Mouse (Mus musculus) forebrain, embryonic 10.5 days (tissue): ENCODE measurements around the gene Gm20538. TPM values are rescaled to one million over a fixed set of nuclear protein-coding genes. Genes with fewer than 3 reads are reported as not detected.
A peak's percentile ranks its signal among the peaks of the same experiment; 100 is the strongest.

Experiments used
- DNase-seq: peaks from one replicate; pipeline ENCODE4 v3.0.0-alpha.2; 2017; ENCODE audit warnings: low spot score; ENCODE audit errors: extremely low spot score
- H3K27ac ChIP-seq: fragments of 300-500 bp; sonication (generic); 2 replicates; pipeline ENCODE4 v1.5.1; 2016; ENCODE audit warnings: mild to moderate bottlenecking
- H3K27me3 ChIP-seq: fragments of 300-500 bp; sonication (generic); 2 replicates; pipeline ENCODE4 v1.6.1; 2016; ENCODE audit warnings: mild to moderate bottlenecking; ENCODE audit not compliant: poor library complexity, severe bottlenecking
- H3K36me3 ChIP-seq: fragments of 300-500 bp; sonication (generic); replicated peaks from 2 replicates; pipeline ENCODE4 v1.6.1; 2016; ENCODE audit warnings: mild to moderate bottlenecking, moderate library complexity
- H3K4me1 ChIP-seq: fragments of 300-500 bp; sonication (generic); 2 replicates; pipeline ENCODE4 v1.6.1; 2016
- H3K4me3 ChIP-seq: fragments of 300-500 bp; sonication (generic); 2 replicates; pipeline ENCODE4 v1.5.1; 2016; ENCODE audit warnings: mild to moderate bottlenecking, moderate library complexity
- H3K9me3 ChIP-seq: fragments of 300-500 bp; sonication (generic); 2 replicates; pipeline ENCODE4 v1.6.1; 2016; ENCODE audit warnings: mild to moderate bottlenecking, moderate library complexity
- WGBS: fragments of 180-500 bp; shearing (Covaris S2); methylation state at CpG from one replicate; pipeline ENCODE4 v1.1.7; 2016; 5-methylcytosine and 5-hydroxymethylcytosine counted together
- polyA plus RNA-seq: library from polyadenylated mRNA; unstranded; fragments of >200 nt; fragmentation: Nextera tagmentation; extraction: Ambion mirVana; gene quantifications from 2 replicates; pipeline ENCODE4 v1.2.1, GENCODE M21; 2016

Gene Gm20538
- polyA plus RNA-seq, 1 experiment from 2014 or later, result not detected

DNA sequence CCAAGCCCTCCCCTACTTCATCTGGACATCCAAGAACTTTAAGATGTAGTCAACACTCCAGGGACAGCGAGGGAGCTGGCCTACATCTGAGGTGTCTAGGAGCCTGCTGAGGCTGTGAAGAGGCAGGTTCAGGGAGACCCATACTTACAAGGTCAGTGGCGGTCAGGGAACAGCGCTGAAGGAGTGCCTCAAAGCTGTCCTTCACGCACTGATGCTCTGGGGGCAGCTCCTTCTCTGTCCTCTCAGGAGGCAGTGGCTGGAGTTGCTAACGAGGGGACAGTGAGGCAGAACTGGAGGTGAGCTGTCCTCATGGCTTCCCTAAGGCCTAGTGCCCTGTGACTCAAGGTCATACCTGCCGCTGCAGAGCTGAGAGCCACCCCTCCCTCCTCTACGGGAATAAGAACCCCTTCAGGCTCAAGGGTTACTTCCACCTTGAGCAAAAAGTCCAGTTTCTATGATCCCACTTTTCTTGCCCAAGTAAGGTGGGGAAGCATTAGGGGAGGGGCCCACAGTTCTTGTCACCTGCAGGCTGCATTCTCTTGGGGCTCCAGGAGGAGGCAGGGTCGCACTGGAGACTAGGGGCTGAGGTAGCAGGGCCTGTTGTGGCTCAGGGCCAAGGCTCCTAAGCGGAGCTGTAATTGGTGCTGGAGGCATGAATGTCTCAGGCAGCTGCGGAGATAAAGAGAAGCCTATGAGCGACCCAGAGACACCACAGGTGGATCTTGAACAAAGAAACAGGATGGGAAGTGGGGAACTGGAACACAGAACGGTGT, 34.4 kb downstream of the Gm20538 start:
- no peak for DNase-seq
- H3K9me3 ChIP-seq, result no peaks in the 10 kb centered on the region
- peak overlapping the region; percentile 73 for H3K27ac ChIP-seq
- H3K4me1 ChIP-seq, result peaks cover 68% of the 10 kb centered on the region
- no peak overlapping the region for H3K4me3 ChIP-seq
- no peaks in the 10 kb centered on the region for H3K36me3 ChIP-seq
- 44% methylated on average over 12 of the region's 12 CpGs for WGBS
- H3K27me3 ChIP-seq, result peaks cover 99% of the 10 kb centered on the region

DNA sequence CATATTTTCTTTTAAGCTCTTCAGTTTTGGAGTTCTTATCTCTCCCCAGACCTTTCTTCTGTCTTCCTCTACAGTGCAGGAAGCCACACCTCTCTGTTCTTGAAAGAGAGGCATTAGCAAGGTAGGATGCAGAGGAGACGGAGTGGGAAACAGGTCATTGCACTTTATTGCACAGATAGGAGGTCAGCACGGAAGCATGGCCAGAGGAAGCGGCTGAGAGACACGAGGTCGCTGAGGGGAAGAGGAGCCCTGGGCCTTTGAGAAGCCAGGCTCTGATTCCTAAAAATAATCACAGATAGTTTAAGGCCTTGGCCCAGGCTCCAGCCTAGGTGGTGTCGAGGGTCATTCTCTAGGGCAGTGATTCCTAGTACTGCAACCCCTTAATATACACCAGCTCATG, 36.9 kb downstream of the Gm20538 start:
- Histone ChIP-seq H3K27me3 (peaks cover 100% of the 10 kb centered on the region), H3K9me3 (no peaks in the 10 kb centered on the region), H3K36me3 (peaks cover 10% of the 10 kb centered on the region), H3K4me3 (no peak overlapping the region), H3K4me1 (peaks cover 93% of the 10 kb centered on the region), H3K27ac (peak overlapping the region; percentile 79)
- WGBS, result 24% methylated on average over 6 of the region's 6 CpGs
- DNase-seq, result no peak

DNA sequence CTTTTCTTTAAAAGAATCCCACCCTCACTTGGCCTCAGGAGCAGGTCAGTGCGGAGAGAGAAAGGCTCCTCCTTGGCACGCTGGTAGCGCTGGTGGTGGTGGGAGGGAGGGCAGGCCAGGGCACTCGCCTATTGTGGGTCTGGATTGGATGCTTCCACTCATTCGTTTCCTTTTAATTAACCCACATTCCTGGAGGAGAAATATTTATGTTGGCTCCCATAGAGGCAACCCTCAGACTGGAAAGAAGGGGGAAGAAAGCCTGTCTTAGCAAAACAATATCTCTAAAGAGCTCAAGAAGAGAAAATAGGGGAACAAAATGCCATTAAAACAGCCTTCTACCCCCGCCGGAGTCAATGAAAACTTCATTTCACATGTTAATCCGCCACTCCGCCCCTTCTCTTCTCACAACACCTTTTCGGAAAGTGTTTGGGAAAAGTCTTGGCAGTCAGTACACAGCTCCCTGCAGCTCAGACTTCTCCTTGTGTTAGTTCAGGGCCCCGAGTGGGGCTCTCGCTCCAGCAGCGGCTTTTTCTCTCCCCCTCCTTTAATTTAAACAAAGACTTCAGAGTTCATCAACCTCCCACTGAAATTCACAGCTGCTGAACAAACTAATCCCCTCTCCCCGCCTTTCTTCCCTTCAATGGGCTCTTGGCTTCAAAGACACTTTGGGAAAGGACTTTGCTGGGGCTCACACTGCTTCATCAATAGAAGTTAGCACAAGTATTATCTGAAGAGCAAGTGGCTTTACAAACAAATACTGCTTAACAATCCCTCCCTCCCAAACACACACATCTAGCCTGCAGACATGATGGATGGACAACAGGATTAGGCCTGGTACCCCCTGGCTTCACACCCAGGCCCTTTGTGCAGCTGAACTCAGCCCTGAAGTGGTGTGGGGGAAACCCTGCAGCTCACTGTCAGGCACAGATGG, 37.8 kb downstream of the Gm20538 start:
- Histone ChIP-seq H3K4me3 (peak overlapping the region; percentile 63), H3K36me3 (peaks cover 10% of the 10 kb centered on the region), H3K4me1 (peaks cover 98% of the 10 kb centered on the region), H3K27me3 (peaks cover 100% of the 10 kb centered on the region), H3K9me3 (no peaks in the 10 kb centered on the region), H3K27ac (peak overlapping the region; percentile 88)
- WGBS, result 2% methylated on average over 14 of the region's 14 CpGs
- peak; percentile 86 for DNase-seq

DNA sequence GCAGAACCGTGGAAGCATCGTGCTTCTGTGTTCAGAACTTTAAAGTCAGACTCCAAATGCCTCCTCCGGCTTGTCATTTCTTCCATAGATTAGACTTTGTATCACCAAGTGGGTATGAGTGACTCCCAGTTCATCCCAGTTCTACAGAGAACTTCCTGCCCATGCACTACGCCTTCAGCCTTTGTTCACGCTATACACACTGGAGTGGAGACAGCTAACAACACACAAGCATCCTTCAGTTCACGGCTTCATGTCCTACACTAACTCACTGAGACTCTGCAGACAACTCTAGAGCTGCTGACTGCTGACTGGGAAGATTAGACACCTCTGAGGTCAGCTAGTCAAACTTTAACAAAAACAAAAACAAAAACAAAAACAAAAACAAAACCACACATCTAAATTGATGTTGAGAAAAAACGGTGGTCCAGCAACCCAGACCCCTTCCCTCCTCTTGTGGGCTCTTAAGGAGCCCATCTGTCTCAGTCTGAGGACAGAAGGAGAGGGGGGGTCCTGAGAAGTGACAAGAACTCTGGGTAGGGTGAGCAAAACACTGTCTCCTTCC, 38.6 kb downstream of the Gm20538 start:
- H3K27ac ChIP-seq, result peak overlapping the region; percentile 88
- peaks cover 100% of the 10 kb centered on the region for H3K27me3 ChIP-seq
- peaks cover 100% of the 10 kb centered on the region for H3K4me1 ChIP-seq
- no peaks in the 10 kb centered on the region for H3K9me3 ChIP-seq
- WGBS, result 10% methylated on average over 7 of the region's 7 CpGs
- peaks cover 10% of the 10 kb centered on the region for H3K36me3 ChIP-seq
- no peak for DNase-seq
- peak overlapping the region; percentile 63 for H3K4me3 ChIP-seq

DNA sequence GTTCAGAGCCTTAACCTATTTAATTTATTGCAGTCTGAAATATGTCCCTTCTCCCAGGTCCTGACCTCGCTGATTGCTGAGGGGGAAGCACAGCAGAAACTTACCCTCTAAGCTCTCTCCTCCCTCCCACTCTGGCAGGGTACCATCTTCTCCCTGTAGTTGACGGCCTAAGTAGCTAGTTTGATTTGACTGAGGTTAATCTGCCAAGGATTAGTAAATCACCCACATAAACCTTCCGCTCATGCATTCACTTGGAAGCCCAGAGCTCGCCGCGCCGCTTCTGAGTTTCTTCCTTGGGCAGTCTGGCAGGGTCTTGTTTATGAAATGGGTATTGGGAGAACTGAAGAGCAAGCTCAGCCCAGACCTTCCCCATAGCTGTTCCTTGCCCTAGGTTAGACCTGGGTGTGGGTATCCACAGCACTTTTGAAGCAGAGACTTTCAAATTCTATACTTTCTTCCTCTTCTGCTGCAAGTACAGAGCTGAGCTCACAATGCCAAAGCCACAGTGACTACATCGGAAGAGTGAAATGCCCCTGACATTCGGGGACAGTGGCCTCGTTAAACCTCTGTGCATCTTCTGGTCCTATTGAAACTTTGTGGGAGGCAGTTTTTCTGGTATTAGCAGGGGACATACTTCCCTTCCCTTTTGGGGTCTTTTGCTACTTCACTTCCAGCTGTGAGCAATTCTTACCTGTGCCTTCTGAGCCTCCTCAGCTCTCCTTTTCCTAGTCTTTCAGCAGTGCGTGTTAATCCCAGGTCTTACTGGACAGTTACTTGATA, 39.4 kb downstream of the Gm20538 start:
- WGBS, result 3% methylated on average over 11 of the region's 11 CpGs
- peaks cover 100% of the 10 kb centered on the region for H3K27me3 ChIP-seq
- peak overlapping the region; percentile 63 for H3K4me3 ChIP-seq
- H3K4me1 ChIP-seq, result peaks cover 97% of the 10 kb centered on the region
- peak overlapping the region; percentile 88 for H3K27ac ChIP-seq
- H3K36me3 ChIP-seq, result peaks cover 10% of the 10 kb centered on the region
- no peak for DNase-seq
- H3K9me3 ChIP-seq, result no peaks in the 10 kb centered on the region

DNA sequence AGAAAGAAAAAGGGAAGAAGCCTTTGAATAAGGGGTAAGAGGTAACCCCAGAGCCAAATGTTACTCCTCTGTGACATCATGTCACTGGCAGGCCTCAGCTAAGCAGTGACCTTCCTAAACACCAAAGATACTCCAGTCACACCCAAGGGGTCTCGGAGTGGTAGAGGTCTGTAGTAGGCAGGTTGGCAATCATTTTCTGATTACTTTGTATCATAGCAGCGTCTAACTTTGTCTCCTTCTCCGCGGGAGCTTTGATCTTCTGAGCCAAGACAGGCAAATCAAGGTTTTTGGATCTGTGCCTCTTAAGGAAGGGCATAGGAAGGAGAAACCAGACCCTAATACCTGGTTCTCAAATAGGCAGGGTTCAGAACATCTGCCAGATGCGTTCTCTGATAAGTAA, 40.0 kb downstream of the Gm20538 start:
- no peak for DNase-seq
- Histone ChIP-seq H3K27ac (peak overlapping the region; percentile 88), H3K4me3 (peak overlapping the region; percentile 63), H3K9me3 (no peaks in the 10 kb centered on the region), H3K4me1 (peaks cover 90% of the 10 kb centered on the region), H3K36me3 (peaks cover 10% of the 10 kb centered on the region), H3K27me3 (peaks cover 100% of the 10 kb centered on the region)
- 16% methylated on average over 5 of the region's 5 CpGs for WGBS

DNA sequence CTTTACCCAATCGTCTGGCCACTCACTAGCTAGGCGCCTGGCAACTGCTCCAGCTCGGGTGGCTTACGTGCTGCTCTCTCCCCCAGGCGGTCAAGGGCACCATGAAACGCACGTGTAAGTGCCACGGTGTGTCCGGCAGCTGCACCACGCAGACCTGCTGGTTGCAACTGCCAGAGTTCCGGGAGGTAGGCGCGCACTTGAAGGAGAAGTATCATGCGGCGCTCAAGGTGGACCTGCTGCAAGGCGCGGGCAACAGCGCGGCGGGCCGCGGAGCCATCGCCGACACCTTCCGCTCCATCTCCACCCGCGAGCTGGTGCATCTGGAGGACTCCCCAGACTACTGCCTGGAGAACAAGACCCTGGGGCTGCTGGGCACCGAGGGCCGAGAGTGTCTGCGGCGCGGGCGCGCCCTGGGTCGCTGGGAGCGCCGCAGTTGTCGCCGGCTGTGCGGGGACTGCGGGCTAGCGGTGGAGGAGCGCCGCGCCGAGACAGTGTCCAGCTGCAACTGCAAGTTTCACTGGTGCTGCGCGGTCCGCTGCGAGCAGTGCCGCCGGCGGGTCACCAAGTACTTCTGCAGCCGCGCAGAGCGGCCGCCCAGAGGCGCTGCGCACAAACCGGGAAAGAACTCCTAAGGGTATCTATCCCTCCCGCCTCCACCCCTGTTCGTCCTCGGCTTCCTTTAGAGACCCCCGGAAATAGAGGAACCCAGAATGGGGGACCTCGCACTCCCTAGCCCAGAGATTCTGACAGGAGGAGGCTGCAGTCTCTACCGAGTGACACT, 41.0 kb downstream of the Gm20538 start:
- H3K9me3 ChIP-seq, result no peaks in the 10 kb centered on the region
- peak overlapping the region; percentile 63 for H3K4me3 ChIP-seq
- WGBS, result under 1% methylated on average over 66 of the region's 66 CpGs
- peaks cover 10% of the 10 kb centered on the region for H3K36me3 ChIP-seq
- peak overlapping the region; percentile 88 for H3K27ac ChIP-seq
- peaks cover 100% of the 10 kb centered on the region for H3K27me3 ChIP-seq
- no peak for DNase-seq
- peaks cover 80% of the 10 kb centered on the region for H3K4me1 ChIP-seq

DNA sequence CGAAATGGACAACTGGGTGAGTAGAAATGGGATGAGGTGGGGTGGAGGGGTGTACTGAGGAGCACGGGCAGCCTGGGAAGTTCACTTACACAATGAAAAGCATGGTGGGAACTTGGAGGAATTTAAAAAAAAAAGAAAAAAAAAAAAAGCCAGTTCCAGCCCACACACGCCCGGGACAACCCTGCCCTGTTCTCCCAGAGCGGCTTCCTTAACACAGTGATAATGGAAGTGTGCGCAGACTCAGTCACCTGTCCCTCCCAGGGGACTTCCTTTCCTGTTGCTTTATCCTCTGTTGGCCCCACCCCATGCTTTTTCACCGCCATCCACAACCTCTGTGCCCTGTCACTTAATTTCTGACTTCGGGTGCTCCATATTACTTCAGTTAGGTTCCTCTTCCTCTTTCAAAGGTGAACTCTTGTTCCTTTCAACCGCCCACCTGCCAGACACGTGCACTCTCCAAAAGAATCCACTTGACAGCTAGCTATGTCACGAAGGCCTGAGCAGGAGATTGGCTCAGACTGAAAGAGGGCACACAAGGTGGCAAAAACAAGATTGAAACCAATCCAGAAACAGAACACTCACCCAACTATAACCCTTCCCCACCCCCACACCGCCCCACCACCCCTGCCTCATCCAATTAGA, 42.0 kb downstream of the Gm20538 start:
- no peaks in the 10 kb centered on the region for H3K9me3 ChIP-seq
- peaks cover 77% of the 10 kb centered on the region for H3K4me1 ChIP-seq
- peaks cover 100% of the 10 kb centered on the region for H3K27me3 ChIP-seq
- 7% methylated on average over 12 of the region's 12 CpGs for WGBS
- DNase-seq, result no peak
- H3K27ac ChIP-seq, result peak overlapping the region; percentile 88
- peak overlapping the region; percentile 63 for H3K4me3 ChIP-seq
- H3K36me3 ChIP-seq, result peaks cover 10% of the 10 kb centered on the region

DNA sequence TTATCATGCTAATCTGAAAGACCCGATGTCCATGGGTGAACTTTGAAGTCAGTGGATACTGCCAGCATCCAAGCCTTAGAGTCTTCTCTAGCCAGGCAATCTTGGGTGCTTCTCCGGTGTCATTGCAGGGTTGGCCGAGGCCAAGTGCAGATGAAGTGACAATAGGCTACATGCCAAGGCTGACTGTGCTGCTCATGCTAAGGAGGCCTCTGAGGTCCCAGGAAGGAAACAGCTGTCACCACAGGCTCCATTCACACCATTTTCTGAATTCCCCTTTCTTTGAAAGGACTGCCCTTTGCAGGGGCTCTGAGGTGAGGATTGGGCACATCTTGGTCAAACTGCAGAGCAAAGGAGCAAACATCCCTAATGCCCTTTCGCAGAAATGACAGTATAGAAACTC, 49.9 kb downstream of the Gm20538 start:
- DNase-seq, result no peak
- no peak overlapping the region for H3K27ac ChIP-seq
- H3K36me3 ChIP-seq, result peaks cover 22% of the 10 kb centered on the region
- H3K27me3 ChIP-seq, result peaks cover 100% of the 10 kb centered on the region
- no peak overlapping the region for H3K4me3 ChIP-seq
- WGBS, result 86% methylated on average over 4 of the region's 4 CpGs
- H3K9me3 ChIP-seq, result no peaks in the 10 kb centered on the region
- H3K4me1 ChIP-seq, result peaks cover 65% of the 10 kb centered on the region

DNA sequence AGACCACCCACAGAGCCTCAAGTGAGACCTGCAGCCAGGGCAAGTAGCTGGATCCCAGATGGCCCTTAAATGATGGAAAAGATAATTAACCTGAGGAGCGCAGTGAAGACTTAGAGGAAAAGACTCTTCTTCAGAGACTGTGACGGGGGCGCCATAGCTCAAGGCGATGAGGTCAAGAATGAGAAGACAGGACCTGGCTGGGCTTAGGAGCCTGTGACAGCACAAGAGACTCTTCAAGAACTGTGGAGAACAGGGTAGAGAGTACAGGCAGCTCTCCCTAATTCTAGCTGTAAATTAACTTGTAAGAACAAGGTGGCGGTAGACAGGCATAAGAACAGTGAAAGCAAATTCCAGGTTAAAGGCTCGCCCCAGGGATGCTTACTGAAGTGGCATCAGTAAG, 50.7 kb downstream of the Gm20538 start:
- H3K36me3 ChIP-seq, result peaks cover 22% of the 10 kb centered on the region
- 83% methylated on average over 6 of the region's 6 CpGs for WGBS
- H3K4me1 ChIP-seq, result peaks cover 73% of the 10 kb centered on the region
- DNase-seq, result no peak
- no peaks in the 10 kb centered on the region for H3K9me3 ChIP-seq
- no peak overlapping the region; the same call in 1 of the 2 replicates for H3K4me3 ChIP-seq
- H3K27ac ChIP-seq, result no peak overlapping the region
- peaks cover 100% of the 10 kb centered on the region for H3K27me3 ChIP-seq

DNA sequence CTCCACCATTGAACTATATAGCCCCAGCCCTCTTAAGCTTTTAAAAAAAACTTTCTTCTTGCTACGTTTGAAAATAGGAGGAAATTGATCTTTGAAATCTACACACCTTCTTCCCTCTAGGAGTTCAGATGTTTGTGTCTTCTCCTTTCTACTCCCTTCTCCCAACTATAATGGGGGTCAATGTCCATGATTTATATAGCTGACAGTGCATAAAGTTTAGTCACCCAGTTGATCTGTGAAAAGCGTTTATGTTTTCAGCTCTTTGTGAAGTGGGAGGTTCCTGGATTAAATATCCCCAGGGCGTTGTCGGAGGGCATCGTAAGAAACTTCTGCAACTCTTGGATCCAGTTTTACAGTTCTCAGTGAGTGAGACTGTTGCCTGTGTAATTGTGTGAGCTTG, 52.4 kb downstream of the Gm20538 start:
- WGBS, result 43% methylated on average over 5 of the region's 5 CpGs

More for the DNA sequence above, 52.4 kb downstream of the Gm20538 start:
- no peaks in the 10 kb centered on the region for H3K9me3 ChIP-seq
- peaks cover 100% of the 10 kb centered on the region for H3K27me3 ChIP-seq
- no peak overlapping the region for H3K27ac ChIP-seq
- H3K36me3 ChIP-seq, result peaks cover 22% of the 10 kb centered on the region
- peaks cover 78% of the 10 kb centered on the region for H3K4me1 ChIP-seq
- peak overlapping the region; percentile 53; the same call in 1 of the 2 replicates for H3K4me3 ChIP-seq
- no peak for DNase-seq
